Mouse (Mus musculus): Measurements from ENCODE around the gene Hist1h2bn. TPM values are rescaled to one million over a fixed set of nuclear protein-coding genes. Genes with fewer than 3 reads are reported as not detected.
A peak's percentile ranks its signal among the peaks of the same experiment; 100 is the strongest.
"Not testable (repeated sequence)": the region's sequence is repeated elsewhere in the genome, so short reads cannot be mapped to it uniquely, and the experiment has no call there.

The Hist1h2bn gene
- polyA plus RNA-seq, 1 experiment, result 1.8 TPM

DNA sequence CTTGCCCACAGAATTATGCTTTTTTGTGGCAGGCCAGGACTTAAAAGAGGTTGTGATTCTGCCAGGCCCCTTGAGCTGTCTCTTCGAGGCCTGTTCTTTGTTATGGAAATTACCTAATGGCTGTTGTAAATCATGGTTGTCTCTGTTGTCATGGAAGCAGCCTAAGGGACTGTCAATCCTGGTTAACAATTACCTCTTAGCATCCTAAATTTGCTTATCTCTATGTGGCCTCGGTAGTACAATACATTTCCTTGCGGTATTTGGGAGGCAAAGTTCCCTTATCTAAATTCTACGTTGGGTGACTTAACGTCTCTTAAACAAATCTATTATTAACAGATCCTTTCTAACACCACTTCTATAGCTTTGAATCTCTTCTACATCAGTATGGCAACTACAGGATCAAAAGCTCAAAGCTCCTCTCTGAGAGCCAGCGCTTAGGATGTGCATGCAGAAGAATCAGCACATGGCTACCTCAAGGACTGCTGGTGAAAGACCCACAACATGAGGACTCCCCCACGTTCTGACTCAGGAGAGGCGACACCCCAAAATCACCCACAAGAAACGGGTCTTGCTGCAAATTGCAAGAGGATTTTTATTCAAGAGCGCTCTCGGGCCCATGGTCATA lies 25.9 kb upstream of the Hist1h2bn start:
- no peaks in the 10 kb centered on the region for H3K27me3 ChIP-seq (ENCODE audit: control insufficient read depth, insufficient read depth, insufficient read length)
- H3K4me2 ChIP-seq (ENCODE audit: low read depth), result no peak overlapping the region
- no peaks in the 10 kb centered on the region for H3K36me3 ChIP-seq (ENCODE audit: control insufficient read depth, insufficient read depth)
- H3K79me2 ChIP-seq (ENCODE audit: control insufficient read depth, insufficient read depth), result no peaks in the 10 kb centered on the region
- H3ac ChIP-seq (ENCODE audit: control insufficient read depth, insufficient read length), result no peak overlapping the region
- H3K4me3 ChIP-seq, result no peak overlapping the region
- no peak for TF ChIP-seq REST (IDR thresholded peaks at IDR 0.05; ENCODE audit: insufficient read depth, insufficient read length)
- no peak for TF ChIP-seq TCF3 (IDR thresholded peaks at IDR 0.05; ENCODE audit: insufficient read length, low read depth)
- TF ChIP-seq POLR2AphosphoS2 (IDR thresholded peaks at IDR 0.05; ENCODE audit: insufficient read length, low read depth), result no peak
- TF ChIP-seq MAX (IDR thresholded peaks at IDR 0.05; ENCODE audit: low read depth), result no peak
- no peak for TF ChIP-seq MYOD1 (IDR thresholded peaks at IDR 0.05; ENCODE audit: control insufficient read depth in 1 of 3, insufficient read length in 2 of 3, low read depth in 2 of 3)

- H3K4me3 ChIP-seq, result no peak overlapping the region
- H3K79me2 ChIP-seq (ENCODE audit: control insufficient read depth, insufficient read depth), result no peaks in the 10 kb centered on the region
- no peak for TF ChIP-seq REST (IDR thresholded peaks at IDR 0.05; ENCODE audit: insufficient read depth, insufficient read length)
- TF ChIP-seq CEBPB (IDR thresholded peaks at IDR 0.05; ENCODE audit: insufficient read depth, poor library complexity, severe bottlenecking), result no peak
- H3ac ChIP-seq (ENCODE audit: control insufficient read depth, insufficient read length), result no peak overlapping the region
- no peak overlapping the region for H3K4me2 ChIP-seq (ENCODE audit: low read depth)
- no peaks in the 10 kb centered on the region for H3K36me3 ChIP-seq (ENCODE audit: control insufficient read depth, insufficient read depth)
- H3K27me3 ChIP-seq (ENCODE audit: control insufficient read depth, insufficient read depth, insufficient read length), result no peaks in the 10 kb centered on the region
These were observed 24.4 kb upstream of the Hist1h2bn start for GRCm38 (mm10) chr13:21729544-21729943.

DNA sequence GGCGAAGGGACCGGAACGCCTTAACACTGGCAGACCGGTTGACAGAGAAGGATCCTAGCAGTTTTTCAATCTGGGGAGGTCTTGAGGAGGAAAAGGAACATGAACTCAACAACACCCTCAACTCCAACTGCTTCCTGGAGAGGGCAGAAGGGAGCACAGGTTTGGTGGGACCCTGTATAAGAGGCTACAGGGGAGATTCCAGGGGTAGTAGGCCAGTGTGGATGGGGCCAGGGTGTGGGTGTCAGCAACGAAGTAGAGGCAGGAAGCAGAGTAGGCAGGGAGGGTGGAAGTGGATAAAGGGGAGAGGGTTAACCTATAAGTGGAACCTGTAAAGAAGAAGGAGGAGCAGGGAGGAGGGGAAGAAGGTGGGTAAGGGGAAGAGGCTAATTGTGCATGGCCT lies 20.5 kb upstream of the Hist1h2bn start:
- TF ChIP-seq REST (IDR thresholded peaks at IDR 0.05; ENCODE audit: insufficient read depth, insufficient read length) (no peak), MYOD1 (IDR thresholded peaks at IDR 0.05; ENCODE audit: control insufficient read depth in 1 of 3, insufficient read length in 2 of 3, low read depth in 2 of 3) (no peak), TCF12 (IDR thresholded peaks at IDR 0.05; ENCODE audit: insufficient read depth, poor library complexity, severe bottlenecking) (no peak), POLR2AphosphoS2 (IDR thresholded peaks at IDR 0.05; ENCODE audit: insufficient read length, low read depth) (no peak), TCF3 (IDR thresholded peaks at IDR 0.05; ENCODE audit: insufficient read length, low read depth) (no peak), SRF (IDR thresholded peaks at IDR 0.05; ENCODE audit: control insufficient read depth, insufficient read length, low read depth) (no peak)
- no peaks in the 10 kb centered on the region for H3K79me2 ChIP-seq (ENCODE audit: control insufficient read depth, insufficient read depth)
- H3K4me2 ChIP-seq (ENCODE audit: low read depth), result no peak overlapping the region
- no peaks in the 10 kb centered on the region for H3K27me3 ChIP-seq (ENCODE audit: control insufficient read depth, insufficient read depth, insufficient read length)
- no peaks in the 10 kb centered on the region for H3K36me3 ChIP-seq (ENCODE audit: control insufficient read depth, insufficient read depth)
- no peak overlapping the region for H3K4me3 ChIP-seq
- no peak overlapping the region for H3ac ChIP-seq (ENCODE audit: control insufficient read depth, insufficient read length)

DNA sequence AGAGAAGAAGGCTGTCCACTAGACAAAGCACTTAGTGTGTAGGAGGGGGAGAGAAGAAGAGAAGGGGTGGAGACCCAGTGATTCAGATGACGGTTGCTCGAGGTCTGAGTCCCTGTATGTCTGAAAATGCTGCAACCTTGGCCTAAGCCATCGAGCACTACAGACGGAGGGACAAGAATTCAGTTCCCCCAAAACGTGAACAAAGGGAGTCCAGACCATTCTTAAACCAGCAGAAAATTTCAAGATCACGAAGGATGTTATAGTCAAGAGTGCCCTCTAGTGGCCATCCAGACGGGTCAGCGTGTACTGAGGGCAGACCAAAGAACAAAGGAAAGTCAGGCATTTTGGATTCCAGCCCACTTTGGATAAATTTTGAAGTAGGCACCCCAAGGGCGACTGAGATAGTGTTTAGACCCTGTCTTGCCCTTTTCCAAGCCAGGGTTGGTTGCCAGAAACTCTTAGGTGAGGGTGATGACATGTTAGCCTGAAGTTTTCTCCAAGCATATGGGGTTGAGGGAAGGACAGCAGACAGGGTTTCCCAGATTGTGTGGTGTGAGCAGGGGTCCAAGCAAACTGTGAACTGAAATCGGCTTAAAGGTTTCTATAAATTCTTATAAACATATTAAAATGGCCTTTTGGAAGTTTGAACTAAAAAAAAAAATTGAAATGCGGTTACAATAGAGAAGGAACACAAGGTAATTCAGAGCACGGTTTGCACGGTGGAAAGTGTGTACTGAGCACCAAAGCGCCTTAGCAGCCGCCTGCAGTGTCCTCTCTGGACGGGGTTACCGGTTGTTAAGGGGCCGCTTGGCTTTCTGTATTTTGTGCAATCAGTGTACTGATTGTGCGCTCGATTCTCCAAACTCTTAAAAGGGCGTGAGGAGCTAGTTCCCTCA lies 19.7 kb upstream of the Hist1h2bn start:
- Histone ChIP-seq H3ac (ENCODE audit: control insufficient read depth, insufficient read length) (peak overlapping the region; percentile 47), H3K79me2 (ENCODE audit: control insufficient read depth, insufficient read depth) (no peaks in the 10 kb centered on the region)

DNA sequence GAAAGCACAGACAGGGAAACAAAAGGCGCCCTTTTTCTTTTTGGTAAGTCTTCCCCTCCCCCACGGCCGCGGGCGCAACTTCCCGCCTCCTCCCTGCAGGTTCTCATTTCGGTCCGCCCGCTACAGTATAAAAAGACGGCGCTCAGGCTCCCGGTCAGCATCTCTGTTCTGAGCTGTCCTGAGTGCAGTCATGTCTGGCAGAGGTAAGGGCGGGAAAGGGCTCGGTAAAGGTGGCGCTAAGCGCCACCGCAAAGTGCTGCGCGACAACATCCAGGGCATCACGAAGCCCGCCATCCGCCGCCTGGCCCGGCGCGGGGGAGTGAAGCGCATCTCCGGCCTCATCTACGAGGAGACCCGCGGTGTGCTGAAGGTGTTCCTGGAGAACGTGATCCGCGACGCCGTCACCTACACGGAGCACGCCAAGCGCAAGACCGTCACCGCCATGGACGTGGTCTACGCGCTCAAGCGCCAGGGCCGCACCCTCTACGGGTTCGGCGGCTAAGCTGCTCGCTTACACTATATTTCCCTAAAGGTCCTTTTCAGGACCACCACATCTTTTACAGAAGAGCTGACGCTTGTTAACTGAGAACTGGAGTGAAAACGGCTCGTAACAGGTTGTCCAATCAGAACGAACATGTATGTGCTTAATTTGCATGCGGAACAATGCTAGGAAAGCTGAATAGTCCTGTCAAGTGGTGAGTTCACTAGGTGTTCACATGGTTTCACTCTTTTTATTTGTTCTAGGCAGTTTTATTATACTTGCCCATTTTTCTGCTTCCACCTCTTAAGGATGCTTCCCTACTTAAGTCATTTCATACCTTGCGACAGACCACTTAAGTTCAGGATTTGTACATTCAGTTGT lies 18.8 kb upstream of the Hist1h2bn start, which contains the start of gene Hist1h4j:
Gene Hist1h4j, plus strand, starts transcription at position 159 of the 862 bp plus-strand sequence.
- H3K36me3 ChIP-seq (ENCODE audit: control insufficient read depth, insufficient read depth); H3K27me3 ChIP-seq (ENCODE audit: control insufficient read depth, insufficient read depth, insufficient read length); H3K79me2 ChIP-seq (ENCODE audit: control insufficient read depth, insufficient read depth): not testable (repeated sequence)
- peak within 1 kb of the TSS; percentile 37 for H3K4me3 ChIP-seq
- peak; percentile 42 for TF ChIP-seq E2F4 (IDR thresholded peaks at IDR 0.05; ENCODE audit: insufficient read depth)
- TF ChIP-seq POLR2AphosphoS2 (IDR thresholded peaks at IDR 0.05; ENCODE audit: insufficient read length, low read depth), result peak; percentile 96
- TF ChIP-seq POLR2A (IDR thresholded peaks at IDR 0.05; ENCODE audit: insufficient read length, low read depth), result peak; percentile 84
- peak within 1 kb of the TSS; percentile 97 for H3K4me2 ChIP-seq (ENCODE audit: low read depth)
- H3ac ChIP-seq (ENCODE audit: control insufficient read depth, insufficient read length), result peak within 1 kb of the TSS; percentile 47

More for the DNA sequence above, 19.7 kb upstream of the Hist1h2bn start:
- peak overlapping the region; percentile 97 for H3K4me2 ChIP-seq (ENCODE audit: low read depth)
- TF ChIP-seq MYOG (IDR thresholded peaks at IDR 0.05; ENCODE audit: control insufficient read depth in 1 of 3, insufficient read depth in 1 of 3, insufficient read length in 2 of 3, low read depth in 2 of 3) (no peak), SRF (IDR thresholded peaks at IDR 0.05; ENCODE audit: control insufficient read depth, insufficient read length, low read depth) (no peak), TCF12 (IDR thresholded peaks at IDR 0.05; ENCODE audit: insufficient read depth, poor library complexity, severe bottlenecking) (no peak), E2F4 (IDR thresholded peaks at IDR 0.05; ENCODE audit: insufficient read depth) (no peak), TCF3 (IDR thresholded peaks at IDR 0.05; ENCODE audit: insufficient read length, low read depth) (no peak), CEBPB (IDR thresholded peaks at IDR 0.05; ENCODE audit: insufficient read depth, poor library complexity, severe bottlenecking) (no peak), POLR2AphosphoS2 (IDR thresholded peaks at IDR 0.05; ENCODE audit: insufficient read length, low read depth) (no peak), MAX (IDR thresholded peaks at IDR 0.05; ENCODE audit: low read depth) (no peak), POLR2A (IDR thresholded peaks at IDR 0.05; ENCODE audit: insufficient read length, low read depth) (no peak), USF1 (IDR thresholded peaks at IDR 0.05; ENCODE audit: low read depth) (no peak)
- no peaks in the 10 kb centered on the region for H3K27me3 ChIP-seq (ENCODE audit: control insufficient read depth, insufficient read depth, insufficient read length)
- H3K36me3 ChIP-seq (ENCODE audit: control insufficient read depth, insufficient read depth), result no peaks in the 10 kb centered on the region
- peak overlapping the region; percentile 37 for H3K4me3 ChIP-seq
